Mouse (Mus musculus) brain, adult 2 months (tissue): Measurements from ENCODE around the gene Mypop.

Experiments used
- DNase-seq: peaks from one replicate; pipeline ENCODE4 v3.0.0; 2011; ENCODE audit warnings: low read depth, low spot score

The Mypop gene

GRCm38 (mm10) chr7:19017909-19018308 is 26.9 kb downstream of the Mypop start:
- no peak for DNase-seq

GRCm38 (mm10) chr7:19021048-19021447 is 30.0 kb downstream of the Mypop start:
- DNase-seq, result no peak

- DNase-seq, result no peak
These were observed 31.3 kb downstream of the Mypop start for GRCm38 (mm10) chr7:19022189-19022958.

GRCm38 (mm10) chr7:19023357-19023814 is 32.3 kb downstream of the Mypop start, which contains the start of gene Foxa3:
Gene Foxa3, minus strand, starts transcription at chr7:19023538.
- DNase-seq, result no peak

GRCm38 (mm10) chr7:19024096-19024506 is 33.1 kb downstream of the Mypop start, which contains the start of gene Sympk:
Gene Sympk, plus strand, starts transcription at chr7:19024377.
- peak; percentile 98 for DNase-seq

GRCm38 (mm10) chr7:19024581-19025255 is 33.7 kb downstream of the Mypop start:
- no peak for DNase-seq

- DNase-seq, result no peak
These were observed 37.0 kb downstream of the Mypop start for GRCm38 (mm10) chr7:19028067-19028466.

- DNase-seq, result peak; percentile 68
These were observed 38.1 kb downstream of the Mypop start for GRCm38 (mm10) chr7:19029084-19029653.

GRCm38 (mm10) chr7:19031641-19032040 is 40.6 kb downstream of the Mypop start:
- DNase-seq, result no peak

- DNase-seq, result no peak
These were observed 53.6 kb downstream of the Mypop start for GRCm38 (mm10) chr7:19044616-19045015.

- DNase-seq, result peak; percentile 89
These were observed 55.4 kb downstream of the Mypop start for GRCm38 (mm10) chr7:19046286-19047069.

GRCm38 (mm10) chr7:19048006-19048527 is 57.0 kb downstream of the Mypop start:
- no peak for DNase-seq

- DNase-seq, result no peak
These were observed 58.2 kb downstream of the Mypop start for GRCm38 (mm10) chr7:19049252-19049651.

- peak; percentile 66 for DNase-seq
These were observed 59.1 kb downstream of the Mypop start for GRCm38 (mm10) chr7:19050172-19050571.

GRCm38 (mm10) chr7:19051161-19051560 is 60.1 kb downstream of the Mypop start:
- no peak for DNase-seq
